Mouse (Mus musculus) left cerebral cortex, adult 2 months (tissue): ENCODE measurements around the gene Spata31d1a. TPM values are rescaled to one million over a fixed set of nuclear protein-coding genes. Genes with fewer than 3 reads are reported as not detected.

Experiments
- DNase-seq, 2 experiments: peaks; one replicate each; pipeline ENCODE4 v3.0.0; 2021 to 2022; ENCODE audit warnings: low spot score in 2 of 2, mixed read lengths in 1 of 2; ENCODE audit errors: extremely low spot score in 1 of 2
- H3K27ac ChIP-seq: fragments of 200-600 bp; 2 replicates; pipeline ENCODE4 v1.8.1; 2022
- H3K4me3 ChIP-seq: fragments of 200-600 bp; 2 replicates; pipeline ENCODE4 v1.8.1; 2022
- CTCF ChIP-seq: fragments of 200-600 bp; IDR thresholded peaks from 2 replicates; pipeline ENCODE4 v1.8.1; 2022; ENCODE audit warnings: antibody characterized with exemption, mild to moderate bottlenecking, moderate library complexity
- intact Hi-C: fragments of 180-260 bp; cut with DNase I; formaldehyde crosslinking; loops from one replicate; pipeline ENCODE4 v1.15.1; 2025
- total RNA-seq, 2 experiments: library from RNA; stranded (reverse); gene quantifications; 2 replicates each; pipeline ENCODE4 v1.2.3; 2021

Spata31d1a gene
- total RNA-seq, 2 experiments from 2014 or later = 0.18 to 0.26 TPM

GRCm38 (mm10) chr13:59675151-59676011 is 34.7 kb downstream of the Spata31d1a start, which contains the start of gene Golm1:
Gene Golm1, minus strand, starts transcription at chr13:59675811.
- TF ChIP-seq CTCF = no peak; the same call in 1 of the 2 replicates
- intact Hi-C loops = loop anchor here (5.0 kb wide), 1 partner anchor 52 kb away; no protein-coding TSS in a partner anchor
- Histone ChIP-seq H3K27ac (peak within 1 kb of the TSS; percentile 84), H3K4me3 (peak within 1 kb of the TSS; percentile 84)
- DNase-seq = peak; percentile 38 to 44

- H3K4me3 ChIP-seq = peak overlapping the region; percentile 84
- DNase-seq = peak in 1 of 2 experiments; percentile 31
- intact Hi-C loops = loop anchor here (5.0 kb wide), 1 partner anchor 53 kb away; no protein-coding TSS in a partner anchor
- H3K27ac ChIP-seq = peak overlapping the region; percentile 84; the same call in 1 of the 2 replicates
- TF ChIP-seq CTCF = no peak
Measured at GRCm38 (mm10) chr13:59674761-59675150, 35.4 kb downstream of the Spata31d1a start.

GRCm38 (mm10) chr13:59674215-59674614 is 35.9 kb downstream of the Spata31d1a start:
- DNase-seq = no peak
- intact Hi-C loops = no loop called here
- Histone ChIP-seq H3K4me3 (peak overlapping the region; percentile 84), H3K27ac (peak overlapping the region; percentile 84; the same call in 1 of the 2 replicates)
- no peak for TF ChIP-seq CTCF

GRCm38 (mm10) chr13:59673597-59673996 is 36.5 kb downstream of the Spata31d1a start:
- no peak for TF ChIP-seq CTCF
- DNase-seq = no peak
- H3K27ac ChIP-seq = no peak overlapping the region
- intact Hi-C loops = no loop called here
- H3K4me3 ChIP-seq = no peak overlapping the region

GRCm38 (mm10) chr13:59672248-59672647 is 37.9 kb downstream of the Spata31d1a start:
- no peak overlapping the region for H3K4me3 ChIP-seq
- no peak for TF ChIP-seq CTCF
- H3K27ac ChIP-seq = no peak overlapping the region
- intact Hi-C loops = no loop called here
- no peak for DNase-seq

- no peak for DNase-seq
- Histone ChIP-seq H3K27ac (no peak overlapping the region), H3K4me3 (no peak overlapping the region)
- TF ChIP-seq CTCF = no peak
- intact Hi-C loops = no loop called here
Measured at GRCm38 (mm10) chr13:59671521-59671920, 38.6 kb downstream of the Spata31d1a start.

- no peak for TF ChIP-seq CTCF
- Histone ChIP-seq H3K4me3 (no peak overlapping the region), H3K27ac (peak overlapping the region; percentile 26; the same call in 1 of the 2 replicates)
- no peak for DNase-seq
- intact Hi-C loops = no loop called here
Measured at GRCm38 (mm10) chr13:59669946-59670345, 40.2 kb downstream of the Spata31d1a start.

GRCm38 (mm10) chr13:59668501-59669093 is 41.5 kb downstream of the Spata31d1a start:
- intact Hi-C loops = no loop called here
- Histone ChIP-seq H3K27ac (peak overlapping the region; percentile 45), H3K4me3 (no peak overlapping the region)
- no peak for DNase-seq
- TF ChIP-seq CTCF = no peak

- intact Hi-C loops = no loop called here
- Histone ChIP-seq H3K27ac (no peak overlapping the region; the same call in 1 of the 2 replicates), H3K4me3 (no peak overlapping the region)
- no peak for TF ChIP-seq CTCF
- no peak for DNase-seq
Measured at GRCm38 (mm10) chr13:59667763-59668162, 42.4 kb downstream of the Spata31d1a start.

- intact Hi-C loops = no loop called here
- no peak overlapping the region for H3K27ac ChIP-seq
- DNase-seq = no peak
- TF ChIP-seq CTCF = no peak
- H3K4me3 ChIP-seq = no peak overlapping the region
Measured at GRCm38 (mm10) chr13:59663939-59664712, 46.0 kb downstream of the Spata31d1a start.

- no peak for TF ChIP-seq CTCF
- Histone ChIP-seq H3K4me3 (no peak overlapping the region), H3K27ac (no peak overlapping the region)
- DNase-seq = no peak
- intact Hi-C loops = no loop called here
Measured at GRCm38 (mm10) chr13:59661966-59662365, 48.2 kb downstream of the Spata31d1a start.
